Mouse (Mus musculus): ENCODE measurements around the gene Susd1. TPM values are rescaled to one million over a fixed set of nuclear protein-coding genes. Genes with fewer than 3 reads are reported as not detected.

Susd1 gene
- total and polyA plus RNA-seq, 3 experiments = 49.0 to 180 (median 67.6) TPM

- TF ChIP-seq ZMIZ1 (IDR thresholded peaks at IDR 0.05; ENCODE audit: low read depth, low read length) (0 out of 2 replicates have a peak, but pooled peaks have one; percentile 23), MAX (IDR thresholded peaks at IDR 0.05; ENCODE audit: low read length) (0 out of 2 replicates have a peak, but pooled peaks have one; percentile 16)
Observed at GRCm38 (mm10) chr4:59319136-59319941, 119.1 kb downstream of the Susd1 start (continued).

GRCm38 (mm10) chr4:59318602-59319001, 119.8 kb downstream of the Susd1 start:
- peaks cover 4 to 23% of the 10 kb centered on the region in 2 experiments; a peak in 3 of 4 replicates for H3K36me3 ChIP-seq (ENCODE audit: control insufficient read depth in 1 of 2, insufficient read depth in 2 of 2, low read length in 2 of 2)
- no peak overlapping the region for H3K9ac ChIP-seq (ENCODE audit: control insufficient read depth, low read depth, low read length, poor library complexity, severe bottlenecking)
- H3K9me3 ChIP-seq (replicated peaks; ENCODE audit: insufficient read depth, low read length) = no peaks in the 10 kb centered on the region
- peaks cover 4 to 28% of the 10 kb centered on the region in 2 experiments for H3K4me1 ChIP-seq (ENCODE audit: control insufficient read depth in 1 of 2, insufficient read depth in 2 of 2, low read length in 2 of 2)
- DNase-seq (ENCODE audit: low read depth, low spot score) = no peak
- TF ChIP-seq POLR2AphosphoS2 (IDR thresholded peaks at IDR 0.05; ENCODE audit: low read length) = no peak
- no peak for TF ChIP-seq MYB (IDR thresholded peaks at IDR 0.05; ENCODE audit: low read depth, low read length)
- TF ChIP-seq RAD21 (IDR thresholded peaks at IDR 0.05; ENCODE audit: low read depth, low read length) = 0 out of 2 replicates have a peak, but pooled peaks have one; percentile 1
- H3K79me2 ChIP-seq (ENCODE audit: control insufficient read depth, insufficient read depth, low read length, poor library complexity) = no peaks in the 10 kb centered on the region
- H3K27me3 ChIP-seq (ENCODE audit: control insufficient read depth in 1 of 2, insufficient read depth in 2 of 2, low read length in 2 of 2) = no peaks in the 10 kb centered on the region
- H3K4me3 ChIP-seq (ENCODE audit: control insufficient read depth in 1 of 2, insufficient read depth in 1 of 2, low read depth in 2 of 2, low read length in 2 of 2) = no peak overlapping the region
- no peak overlapping the region for H3K27ac ChIP-seq (ENCODE audit: control insufficient read depth, low read depth, low read length)

DNA sequence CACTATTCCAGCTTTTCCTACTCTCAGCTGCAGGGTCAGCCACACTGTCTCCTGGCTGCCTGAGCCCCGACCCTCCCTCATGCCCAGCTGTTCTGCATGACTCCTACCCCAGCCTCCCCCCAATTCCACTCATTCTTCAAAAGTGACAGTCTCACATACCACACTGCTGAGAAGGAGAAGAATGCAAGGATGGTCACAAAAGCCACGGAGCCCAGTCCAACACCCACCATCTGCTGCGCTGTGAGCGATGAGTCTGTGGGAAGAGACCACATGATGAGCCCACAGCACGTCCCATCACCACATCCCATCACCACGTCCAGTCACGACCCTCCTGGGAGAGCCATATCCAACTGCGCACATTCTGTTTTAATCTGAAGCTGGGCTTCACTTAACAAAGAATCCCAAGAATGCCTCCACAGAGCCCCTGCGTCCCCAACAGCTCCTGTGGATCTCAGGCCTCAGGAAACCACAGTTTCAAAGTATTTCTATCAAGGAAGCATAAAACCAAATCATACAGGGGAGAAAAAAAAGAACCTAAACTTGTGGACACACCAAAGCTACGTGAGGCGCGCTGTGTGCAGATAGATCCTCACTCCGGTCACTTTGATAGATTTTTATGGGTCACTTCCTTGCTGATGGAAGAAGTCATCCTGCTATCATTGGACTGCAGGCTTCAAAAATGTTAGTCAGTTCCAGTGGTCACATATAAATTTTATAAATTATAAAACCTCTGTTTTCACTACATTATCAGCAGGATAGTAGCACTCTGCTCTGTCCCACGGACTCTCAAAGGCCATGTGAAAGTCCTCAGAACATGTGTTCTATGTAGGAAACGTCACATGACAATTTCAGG, 122.7 kb downstream of the Susd1 start:
- no peak overlapping the region for H3K9ac ChIP-seq (ENCODE audit: control insufficient read depth, low read depth, low read length, poor library complexity, severe bottlenecking)
- no peaks in the 10 kb centered on the region for H3K9me3 ChIP-seq (replicated peaks; ENCODE audit: insufficient read depth, low read length)
- H3K27me3 ChIP-seq (ENCODE audit: control insufficient read depth in 1 of 2, insufficient read depth in 2 of 2, low read length in 2 of 2) = no peaks in the 10 kb centered on the region
- no peak for DNase-seq (ENCODE audit: low read depth, low spot score)
- no peaks in the 10 kb centered on the region for H3K79me2 ChIP-seq (ENCODE audit: control insufficient read depth, insufficient read depth, low read length, poor library complexity)
- H3K4me1 ChIP-seq (ENCODE audit: control insufficient read depth in 1 of 2, insufficient read depth in 2 of 2, low read length in 2 of 2) = peaks cover 3 to 17% of the 10 kb centered on the region in 2 experiments
- no peak for TF ChIP-seq ETS1 (IDR thresholded peaks at IDR 0.05; ENCODE audit: low read depth, low read length)
- H3K27ac ChIP-seq (ENCODE audit: control insufficient read depth, low read depth, low read length) = no peak overlapping the region
- H3K36me3 ChIP-seq (ENCODE audit: control insufficient read depth in 1 of 2, insufficient read depth in 2 of 2, low read length in 2 of 2) = peaks cover 4 to 14% of the 10 kb centered on the region in 2 experiments; a peak in 3 of 4 replicates
- H3K4me3 ChIP-seq (ENCODE audit: control insufficient read depth in 1 of 2, insufficient read depth in 1 of 2, low read depth in 2 of 2, low read length in 2 of 2) = no peak overlapping the region

GRCm38 (mm10) chr4:59314939-59315552, 123.4 kb downstream of the Susd1 start:
- no peak for TF ChIP-seq USF1 (IDR thresholded peaks at IDR 0.05; ENCODE audit: low read depth, low read length)
- TF ChIP-seq ZKSCAN1 (IDR thresholded peaks at IDR 0.05; ENCODE audit: low read depth, low read length) = no peak
- TF ChIP-seq SMC3 (IDR thresholded peaks at IDR 0.05; ENCODE audit: low read depth, low read length) = no peak
- TF ChIP-seq TCF12 (IDR thresholded peaks at IDR 0.05; ENCODE audit: low read depth, low read length) = no peak
- TF ChIP-seq BHLHE40 (IDR thresholded peaks at IDR 0.05; ENCODE audit: borderline replicate concordance, low read depth, low read length) = no peak
- TF ChIP-seq POLR2AphosphoS2 (IDR thresholded peaks at IDR 0.05; ENCODE audit: low read length) = no peak
- Histone ChIP-seq H3K27ac (ENCODE audit: control insufficient read depth, low read depth, low read length) (no peak overlapping the region), H3K36me3 (ENCODE audit: control insufficient read depth in 1 of 2, insufficient read depth in 2 of 2, low read length in 2 of 2) (peaks cover 4 to 13% of the 10 kb centered on the region in 2 experiments; a peak in 3 of 4 replicates), H3K27me3 (ENCODE audit: control insufficient read depth in 1 of 2, insufficient read depth in 2 of 2, low read length in 2 of 2) (no peaks in the 10 kb centered on the region), H3K79me2 (ENCODE audit: control insufficient read depth, insufficient read depth, low read length, poor library complexity) (no peaks in the 10 kb centered on the region), H3K9ac (ENCODE audit: control insufficient read depth, low read depth, low read length, poor library complexity, severe bottlenecking) (no peak overlapping the region), H3K4me1 (ENCODE audit: control insufficient read depth in 1 of 2, insufficient read depth in 2 of 2, low read length in 2 of 2) (peaks cover 3 to 12% of the 10 kb centered on the region in 2 experiments), H3K9me3 (replicated peaks; ENCODE audit: insufficient read depth, low read length) (no peaks in the 10 kb centered on the region), H3K4me3 (ENCODE audit: control insufficient read depth in 1 of 2, insufficient read depth in 1 of 2, low read depth in 2 of 2, low read length in 2 of 2) (no peak overlapping the region)
- DNase-seq (ENCODE audit: low read depth, low spot score) = no peak

Data from MEL (cell line).